Mouse (Mus musculus) heart, adult 18-20 months (tissue): ENCODE results near the gene Ptgs1. TPM values are rescaled to one million over a fixed set of nuclear protein-coding genes. Genes with fewer than 3 reads are reported as not detected.
A peak's percentile ranks its signal among the peaks of the same experiment; 100 is the strongest.

Source experiments
- DNase-seq, 2 experiments: peaks; one replicate each; pipeline ENCODE4 v3.0.0; 2021 to 2022; ENCODE audit warnings: mixed read lengths in 1 of 2
- total RNA-seq, 2 experiments: library from RNA; stranded (reverse); gene quantifications; 2 replicates each; pipeline ENCODE4 v1.2.3; 2021

Gene Ptgs1
- total RNA-seq, 2 experiments from 2014 or later: 12.4 to 16.1 TPM

DNA sequence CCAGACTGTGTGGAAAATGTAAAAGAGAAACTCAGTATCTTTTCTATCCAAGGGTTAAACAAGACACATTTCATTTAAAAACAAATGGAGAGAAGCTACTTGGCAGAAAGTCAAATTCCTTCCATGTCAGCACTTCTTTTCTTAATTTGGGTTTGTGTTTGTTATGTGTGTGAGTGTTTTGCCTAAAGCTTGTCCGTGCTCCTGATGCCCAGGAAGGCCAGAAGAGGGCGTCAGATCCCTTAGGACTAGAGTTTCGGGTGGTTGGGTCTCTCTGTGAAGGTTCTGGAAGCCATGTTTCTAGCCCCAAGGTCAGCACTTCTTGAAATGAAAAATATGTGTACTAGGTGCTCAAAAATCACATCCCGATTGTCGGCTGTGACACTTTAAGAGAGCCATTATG is 15.8 kb upstream of the Ptgs1 start:
- DNase-seq: no peak

DNA sequence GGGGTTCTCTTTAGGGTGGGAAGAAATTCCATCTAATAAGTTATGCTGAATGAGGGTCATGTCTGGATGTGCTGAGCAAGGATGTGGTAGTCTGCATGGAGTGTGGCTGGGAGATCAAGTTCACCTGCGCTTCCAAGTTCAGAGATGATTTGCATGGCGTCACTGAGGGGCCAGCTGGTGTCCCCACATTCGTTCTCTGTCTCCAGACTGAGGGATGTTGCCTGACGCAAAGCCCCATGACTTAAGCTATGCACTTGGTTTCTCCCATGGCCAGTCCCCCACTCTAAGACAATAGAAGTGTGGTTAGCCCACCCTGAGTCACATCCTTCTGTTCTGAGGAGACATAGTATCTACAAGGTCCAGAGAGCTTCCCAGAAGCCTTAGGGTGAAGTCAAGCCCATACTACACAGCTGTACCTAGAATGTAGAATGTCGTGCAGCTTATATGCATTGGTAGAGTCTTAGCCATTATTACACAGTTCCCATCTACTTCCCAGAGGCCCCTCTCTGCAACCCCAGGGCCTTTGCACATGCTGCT is 15.0 kb upstream of the Ptgs1 start:
- no peak for DNase-seq

DNA sequence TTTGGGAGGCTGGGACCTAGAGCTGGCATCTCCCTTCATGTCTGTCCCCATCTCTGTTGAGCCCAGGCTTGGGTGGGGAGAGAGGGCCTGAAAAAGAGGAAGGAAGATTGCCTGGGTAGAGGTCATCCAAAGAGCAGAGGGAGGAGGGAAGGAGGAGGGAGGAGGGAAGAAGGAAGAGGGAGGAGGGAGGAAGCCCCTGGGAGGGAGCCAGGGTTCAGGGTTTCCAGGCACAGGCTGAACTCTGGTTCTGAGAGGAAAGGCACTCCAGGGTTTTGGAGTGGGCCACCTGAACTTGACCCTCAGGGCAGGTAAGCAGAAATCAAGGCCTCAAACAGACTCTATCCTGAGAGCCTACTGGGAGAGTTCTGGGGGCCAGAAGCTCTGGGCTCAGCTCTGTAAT is 13.7 kb upstream of the Ptgs1 start:
- DNase-seq: peak in 1 of 2 experiments; percentile 69

DNA sequence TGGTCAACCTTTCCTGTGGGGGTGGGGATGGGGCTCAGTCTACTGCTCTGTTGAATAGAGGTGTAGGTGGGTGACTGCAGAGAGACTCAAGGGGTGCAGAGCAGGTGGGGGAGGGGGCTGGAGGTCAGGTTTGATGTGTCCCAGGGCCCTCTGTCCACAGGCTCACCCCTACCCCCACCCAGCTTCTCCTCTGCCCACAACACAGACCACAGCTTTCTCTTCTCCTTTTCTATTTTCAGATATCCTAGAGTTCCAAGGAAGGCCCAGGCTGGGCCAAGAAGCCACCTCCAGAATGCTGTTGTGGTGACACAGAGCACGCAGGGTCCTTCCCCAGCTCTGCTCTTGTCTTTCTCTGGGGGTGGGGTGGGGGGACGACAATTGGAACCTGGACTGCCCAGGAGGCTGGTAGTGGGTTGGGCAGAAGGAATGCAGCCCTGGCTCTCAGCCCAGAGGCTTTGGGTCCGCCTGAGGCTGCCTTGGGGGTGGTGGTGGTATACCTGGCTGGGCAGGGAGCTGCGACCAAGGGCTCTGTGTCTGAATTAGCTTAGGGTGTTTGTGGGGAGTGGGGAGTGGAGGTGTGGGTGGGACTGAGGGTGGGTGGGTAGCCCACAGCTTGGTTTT is 13.2 kb upstream of the Ptgs1 start:
- peak in 1 of 2 experiments; percentile 60 for DNase-seq

DNA sequence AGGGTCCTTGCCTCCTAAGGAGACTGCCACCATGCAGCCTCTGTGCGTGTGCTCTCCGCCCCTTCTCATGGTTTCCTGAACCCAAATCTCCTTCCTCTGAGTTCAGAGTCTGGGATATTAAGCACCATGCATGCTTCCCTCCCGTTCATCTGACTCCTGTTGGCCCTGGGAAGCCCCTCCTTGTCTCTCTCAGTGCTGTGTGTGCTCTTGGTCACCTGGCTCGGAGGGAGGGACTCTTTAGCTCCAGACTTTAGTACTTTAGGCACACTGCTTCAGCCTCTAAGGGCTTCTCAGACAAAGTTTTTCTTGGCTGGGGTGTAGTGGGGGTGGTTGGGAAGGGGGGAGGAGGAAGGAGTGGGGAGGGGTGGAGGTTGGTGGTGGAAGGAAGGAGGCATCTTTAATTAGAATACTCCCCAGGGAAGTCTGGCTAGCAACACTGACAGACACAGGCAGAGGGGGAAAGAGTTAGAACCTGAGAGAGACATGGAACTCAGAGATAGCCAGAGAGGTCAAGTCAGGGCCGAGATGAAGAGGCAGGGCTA is 12.5 kb upstream of the Ptgs1 start:
- no peak for DNase-seq

DNA sequence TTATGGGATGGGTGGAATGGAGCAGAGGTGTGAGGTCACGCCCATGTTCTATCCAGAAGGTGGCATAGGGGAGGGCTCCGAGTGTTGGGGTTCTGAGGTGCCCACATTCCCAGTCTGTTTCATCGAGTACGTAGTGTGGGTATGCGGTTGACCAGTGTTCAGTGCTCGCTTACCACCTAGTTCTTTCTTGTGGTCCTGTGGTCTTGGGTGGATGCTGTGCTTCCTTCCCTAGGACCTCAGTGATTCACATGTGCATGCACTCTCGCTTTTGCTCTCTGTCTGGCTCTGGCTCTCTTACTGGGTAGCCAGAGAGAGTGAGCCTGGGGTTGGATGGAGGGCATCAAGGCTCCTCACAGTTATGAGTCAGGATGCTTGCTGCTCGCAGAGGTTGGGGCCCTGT is 10.1 kb upstream of the Ptgs1 start:
- DNase-seq: no peak

DNA sequence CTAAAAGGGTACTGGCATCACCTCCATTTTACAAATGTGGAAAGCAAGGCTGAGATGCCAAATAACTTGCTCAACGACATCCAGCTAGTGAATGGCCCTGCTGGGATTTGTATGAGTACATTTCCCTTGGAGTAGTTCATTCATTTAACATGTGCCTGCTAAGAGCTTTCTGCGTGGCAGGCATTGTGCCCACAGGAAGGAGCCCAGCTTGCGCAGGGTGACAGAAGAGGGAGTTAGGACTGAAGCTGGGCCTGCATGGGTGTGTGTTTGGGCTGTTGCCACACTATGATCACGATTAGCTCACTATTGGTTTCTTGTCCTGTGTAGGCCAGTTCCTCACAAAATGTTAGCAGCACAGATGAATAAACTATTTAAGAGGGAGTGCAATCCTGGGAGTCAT is 9.3 kb upstream of the Ptgs1 start:
- DNase-seq: no peak

DNA sequence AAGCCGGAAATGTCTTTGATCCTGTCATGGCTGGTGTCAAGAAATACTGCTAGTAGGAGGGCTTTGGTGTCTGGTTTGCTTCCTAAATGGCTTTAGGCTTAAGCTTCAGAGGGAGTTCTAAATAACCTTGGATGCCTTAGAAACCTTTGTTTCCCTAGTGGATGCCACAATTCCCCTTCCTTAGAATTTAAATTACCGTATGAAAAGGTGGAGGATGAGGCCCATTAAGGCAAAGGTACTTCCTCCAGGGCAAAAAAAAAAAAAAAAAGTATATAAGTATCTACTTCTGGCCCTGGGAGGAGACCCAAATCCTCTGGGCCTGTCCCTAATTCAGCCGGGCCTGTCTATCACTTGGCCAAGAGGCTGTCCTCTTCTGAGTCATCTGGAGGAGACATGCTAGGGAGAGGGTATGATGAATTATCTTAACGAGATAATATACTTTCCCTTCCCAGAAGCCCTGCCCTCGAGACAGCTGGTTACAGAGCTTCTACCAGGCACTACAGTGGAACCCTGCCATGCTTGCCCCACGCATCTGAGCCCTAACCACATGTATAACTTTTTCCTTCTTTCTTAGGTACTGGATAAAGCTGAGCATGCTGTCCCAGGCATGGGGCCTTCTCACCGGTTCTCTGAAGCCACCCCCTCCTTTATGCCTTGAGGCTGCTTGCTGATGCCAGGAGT is 7.9 kb upstream of the Ptgs1 start:
- no peak for DNase-seq

DNA sequence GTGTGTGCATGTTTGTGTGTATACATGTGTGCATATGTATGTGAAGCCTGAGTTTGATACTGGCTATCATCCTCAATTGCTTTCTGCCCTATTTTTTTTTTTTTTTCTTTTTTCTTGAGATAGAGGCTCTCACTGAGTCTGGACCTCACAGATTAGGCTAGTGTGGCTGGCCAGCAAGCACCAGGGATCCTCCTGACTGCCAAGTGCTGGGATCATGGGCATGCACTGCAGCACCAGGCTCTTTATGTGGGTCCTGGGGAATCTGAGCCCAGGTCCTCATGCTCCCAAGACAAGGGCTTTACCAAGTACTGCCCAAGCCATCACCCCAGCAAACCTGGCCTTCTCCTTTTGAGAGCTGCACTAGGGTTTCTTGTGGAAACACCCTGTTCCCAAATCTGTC is 6.8 kb upstream of the Ptgs1 start:
- no peak for DNase-seq

DNA sequence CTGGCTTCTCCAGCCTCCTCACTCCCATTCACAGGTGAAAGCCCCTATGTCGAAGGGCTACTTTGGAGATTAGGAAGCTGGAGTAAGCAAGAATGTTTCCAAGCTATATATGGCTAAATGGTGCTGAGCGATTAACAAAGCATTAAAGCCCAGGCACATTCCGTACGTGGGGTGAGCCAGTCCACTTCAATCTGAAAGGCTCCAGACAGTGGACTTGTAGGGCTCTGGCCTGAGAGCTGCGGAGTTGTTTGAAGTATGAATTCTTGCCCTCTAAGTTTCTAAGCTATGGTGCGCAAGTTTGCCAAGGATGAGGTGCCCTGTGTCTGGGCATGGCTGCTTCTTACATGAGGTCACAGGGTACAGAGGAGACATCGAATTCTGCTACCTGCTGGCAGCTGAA is 6.1 kb upstream of the Ptgs1 start:
- no peak for DNase-seq

DNA sequence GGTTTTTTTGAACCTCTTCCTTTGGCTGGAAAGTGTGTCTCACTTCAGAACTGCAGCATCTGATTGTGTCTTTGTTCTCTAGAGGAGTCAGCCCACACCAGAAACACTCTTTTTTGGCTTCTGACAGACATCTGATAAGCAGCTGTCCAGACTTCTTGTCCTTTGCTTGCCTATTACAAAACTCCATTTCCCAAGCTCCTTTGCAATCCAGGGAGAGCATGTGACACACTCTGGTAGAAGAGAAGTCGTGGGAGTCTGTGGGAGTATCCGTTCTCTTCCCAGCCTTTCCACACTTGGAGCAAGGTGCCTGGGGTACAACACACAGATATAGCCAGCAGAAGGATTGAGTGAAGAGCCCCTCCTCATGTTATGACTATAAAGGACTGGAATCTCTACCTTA is 5.6 kb upstream of the Ptgs1 start:
- DNase-seq: no peak

DNA sequence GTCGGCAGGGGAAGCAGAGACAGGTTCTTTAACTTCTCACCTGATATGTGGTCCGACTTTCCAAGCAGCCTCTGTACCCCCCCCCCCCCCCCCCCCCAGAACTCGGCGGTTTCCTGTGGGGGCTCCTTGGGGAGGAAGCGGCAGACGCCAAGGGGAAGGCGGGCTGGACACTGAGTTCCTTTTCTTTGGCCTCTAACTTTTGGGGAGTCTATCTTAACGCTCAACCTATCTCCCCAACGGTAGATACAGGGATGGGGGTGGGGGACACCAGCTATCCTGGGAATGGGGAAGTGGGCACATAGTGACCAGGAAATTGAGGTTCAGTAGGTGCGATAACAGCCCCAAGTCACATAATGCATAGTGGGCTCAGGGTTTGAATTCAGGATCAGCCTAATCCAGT is 741 bp downstream of the Ptgs1 start:
- peak in 1 of 2 experiments; percentile 64 for DNase-seq

DNA sequence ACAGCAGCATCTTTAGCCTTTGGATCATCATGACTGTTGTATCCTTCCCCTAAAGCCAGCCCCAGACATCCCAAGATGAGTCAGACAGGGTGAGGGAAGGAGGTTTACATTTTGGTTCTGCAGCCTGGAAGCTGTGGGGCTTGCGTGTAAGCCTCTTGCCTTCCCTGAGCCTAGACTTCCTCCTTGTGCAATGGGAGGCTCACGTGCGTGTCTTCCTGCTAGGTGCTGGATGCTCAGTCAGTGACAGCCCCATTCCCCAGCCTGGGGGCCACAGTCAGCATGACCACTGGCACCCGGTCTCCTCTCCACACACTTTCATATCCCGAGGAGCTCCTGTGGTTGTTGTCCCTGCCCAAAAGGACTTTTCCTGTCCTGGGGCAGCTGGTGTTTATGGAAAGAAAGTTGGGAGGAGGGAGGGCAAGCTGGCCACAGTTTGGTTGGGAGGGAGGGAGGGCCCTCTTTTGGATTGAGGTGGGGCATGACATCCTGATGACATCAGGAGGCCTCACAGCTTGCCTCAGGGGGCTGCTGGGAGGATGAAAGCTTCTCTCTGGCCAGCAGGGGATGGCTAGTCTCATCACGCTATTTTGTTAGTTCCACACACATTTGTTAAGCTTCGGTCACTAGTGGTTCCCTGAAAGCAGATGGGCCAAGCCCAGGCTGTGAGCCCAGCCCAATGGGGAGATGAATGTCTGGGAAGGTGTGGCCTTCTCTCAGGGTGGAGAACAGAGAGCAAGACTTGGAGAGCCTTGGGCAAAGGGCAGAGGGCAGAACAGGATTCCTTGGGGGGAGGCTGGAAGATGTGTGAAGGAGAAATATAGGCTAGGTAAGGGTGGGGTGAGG is 4.5 kb downstream of the Ptgs1 start:
- DNase-seq: no peak

DNA sequence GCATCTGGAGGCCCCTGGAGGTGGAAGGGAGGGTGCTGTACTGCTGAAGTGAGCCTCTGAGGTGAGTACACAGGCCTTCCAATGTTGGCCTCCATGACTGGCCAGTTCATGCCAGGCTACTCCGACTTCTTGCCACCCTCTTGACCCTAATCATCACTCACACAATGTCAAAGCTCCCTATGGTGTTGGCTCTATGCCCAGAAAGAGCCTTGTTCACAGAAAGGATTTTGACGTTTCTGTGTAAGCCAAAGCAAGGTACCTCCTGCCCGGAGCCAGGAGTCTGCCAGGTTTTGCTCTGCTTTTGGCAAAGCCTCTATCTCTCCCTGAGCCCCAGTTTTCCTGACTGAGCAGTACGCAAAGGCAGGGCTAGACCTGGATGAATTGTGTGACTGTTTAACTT is 5.7 kb downstream of the Ptgs1 start:
- DNase-seq: peak; percentile 72 to 88

DNA sequence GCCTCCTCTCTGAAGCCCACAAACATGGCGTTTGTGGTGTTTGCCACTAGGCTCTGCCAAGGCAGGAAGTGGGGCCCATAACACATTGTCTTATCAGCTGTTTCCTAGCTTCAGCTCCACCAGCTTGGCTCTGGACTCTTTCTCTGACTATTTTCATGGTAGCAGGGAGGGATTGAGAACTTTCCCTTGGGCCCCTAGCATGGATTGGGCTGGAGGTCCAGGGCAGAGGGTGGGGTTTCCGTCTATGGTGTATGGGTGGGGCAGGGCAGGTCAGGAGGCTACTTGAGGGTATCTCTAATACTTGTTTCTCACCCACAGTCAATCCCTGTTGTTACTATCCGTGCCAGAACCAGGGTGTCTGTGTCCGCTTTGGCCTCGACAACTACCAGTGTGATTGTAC is 6.7 kb downstream of the Ptgs1 start:
- no peak for DNase-seq

DNA sequence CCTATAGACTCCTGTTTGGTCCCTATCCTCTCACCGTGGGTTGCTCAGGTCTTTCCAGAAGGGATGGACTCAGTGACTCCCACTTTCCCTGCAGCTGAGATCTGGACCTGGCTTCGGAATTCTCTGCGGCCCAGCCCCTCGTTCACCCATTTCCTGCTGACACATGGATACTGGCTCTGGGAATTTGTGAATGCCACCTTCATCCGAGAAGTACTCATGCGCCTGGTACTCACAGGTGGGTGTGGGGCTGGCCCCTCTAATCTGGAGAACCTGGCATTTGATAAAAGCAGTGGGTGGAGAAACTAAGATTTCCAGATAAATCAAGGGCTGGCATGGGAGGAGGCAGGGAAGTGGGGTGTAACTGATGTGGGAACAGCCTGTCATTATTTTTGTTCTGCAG is 7.3 kb downstream of the Ptgs1 start:
- DNase-seq: no peak

DNA sequence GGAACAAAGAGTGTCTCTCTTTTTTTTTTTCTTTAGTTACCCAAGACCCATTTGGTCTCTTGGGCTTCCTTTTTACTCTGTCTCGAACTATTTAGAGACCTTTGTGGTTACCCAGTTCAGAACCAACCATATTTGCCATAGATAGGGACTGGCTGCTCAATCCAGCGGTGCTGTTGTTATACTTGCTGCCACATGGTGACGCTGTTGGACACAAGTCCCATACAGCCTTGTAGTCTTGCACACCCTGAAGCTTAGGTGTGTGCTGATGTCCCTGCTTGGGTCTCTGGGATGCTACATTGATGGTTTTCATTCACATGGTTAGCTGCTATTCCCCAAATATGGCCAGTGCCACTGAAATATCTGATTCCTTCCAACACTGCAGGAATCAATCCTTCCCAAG is 8.2 kb downstream of the Ptgs1 start:
- DNase-seq: no peak

DNA sequence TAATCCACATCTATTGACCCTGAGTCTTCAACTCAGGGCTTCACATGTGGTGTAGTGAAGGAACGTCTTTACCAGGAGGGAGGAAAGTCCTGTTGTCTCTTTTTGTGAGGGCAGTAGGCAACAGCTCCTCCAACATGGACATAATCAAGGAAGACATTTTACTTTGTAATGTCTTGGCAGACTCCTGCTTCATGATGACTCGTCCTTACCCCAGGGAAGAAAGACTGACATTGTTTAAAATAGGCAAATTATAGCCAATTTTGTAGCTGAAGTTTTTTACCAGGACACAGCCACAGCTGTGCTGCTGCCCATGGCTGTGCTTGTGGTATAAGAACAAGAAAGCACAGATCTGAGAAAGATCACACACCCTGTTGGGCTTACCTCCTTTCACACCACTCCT is 8.7 kb downstream of the Ptgs1 start:
- DNase-seq: no peak

DNA sequence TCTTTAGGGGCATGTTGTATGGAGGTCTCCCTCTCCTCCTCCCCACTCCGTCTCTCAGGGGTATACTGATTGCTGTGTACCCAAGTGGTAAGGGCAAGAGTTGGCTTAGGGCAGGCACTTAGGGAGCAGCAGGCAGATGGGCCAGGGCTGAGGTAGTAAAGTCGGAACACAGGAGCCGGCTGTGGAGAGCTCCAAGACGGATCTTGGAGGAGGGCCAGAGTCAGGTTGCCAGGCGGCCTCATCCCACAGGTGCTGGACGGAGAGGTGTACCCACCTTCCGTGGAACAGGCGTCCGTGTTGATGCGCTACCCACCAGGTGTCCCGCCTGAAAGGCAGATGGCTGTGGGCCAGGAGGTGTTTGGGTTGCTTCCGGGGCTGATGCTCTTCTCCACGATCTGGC is 12.3 kb downstream of the Ptgs1 start:
- no peak for DNase-seq

DNA sequence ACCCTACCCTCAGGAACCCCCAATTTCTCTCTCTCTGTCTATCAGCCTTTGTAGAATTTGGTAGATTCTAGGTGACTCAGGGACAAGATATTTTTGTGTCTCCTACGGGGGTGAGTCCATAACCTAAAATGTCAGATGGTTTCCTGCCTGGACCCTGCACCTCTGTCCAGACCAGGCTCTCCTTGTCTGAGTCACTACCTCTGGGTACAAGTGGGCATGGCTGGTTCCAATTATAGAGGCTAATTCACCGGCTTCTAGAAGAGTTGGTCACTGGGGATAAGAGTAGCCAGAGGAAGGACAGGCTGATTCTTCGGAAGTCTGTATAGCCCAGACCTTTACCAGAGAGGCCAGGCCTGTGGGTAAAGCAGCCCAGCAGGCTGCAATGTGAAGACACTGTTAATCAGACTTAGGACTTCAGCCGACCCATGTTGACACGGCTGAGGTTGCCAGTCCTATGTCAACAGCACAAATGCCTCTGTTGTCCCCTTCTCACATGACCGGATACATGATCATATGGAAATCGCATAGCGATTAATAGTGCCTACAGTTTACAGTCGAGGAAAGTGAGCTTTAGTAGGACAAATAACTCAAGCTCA is 13.2 kb downstream of the Ptgs1 start:
- DNase-seq: no peak

DNA sequence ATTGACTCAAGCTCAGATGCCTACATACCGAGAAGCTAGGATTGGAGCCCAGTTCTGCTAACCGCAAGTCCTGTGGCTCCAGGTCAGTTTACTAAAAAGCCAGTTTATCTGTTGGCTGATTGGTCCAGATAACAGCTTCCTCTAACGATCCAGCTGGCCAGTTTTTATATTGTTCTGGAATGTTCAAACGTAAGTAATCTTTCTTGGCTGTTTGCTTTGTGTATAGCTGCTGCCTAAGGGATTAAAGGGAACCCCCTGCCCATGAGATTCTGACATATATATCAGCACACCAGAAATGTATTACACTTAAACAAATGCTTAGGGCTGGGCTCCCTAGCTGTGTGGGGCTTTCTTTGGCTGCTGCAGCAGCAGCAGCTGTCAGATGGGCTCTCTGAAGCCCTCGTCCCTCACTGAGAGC is 13.7 kb downstream of the Ptgs1 start:
- DNase-seq: no peak

DNA sequence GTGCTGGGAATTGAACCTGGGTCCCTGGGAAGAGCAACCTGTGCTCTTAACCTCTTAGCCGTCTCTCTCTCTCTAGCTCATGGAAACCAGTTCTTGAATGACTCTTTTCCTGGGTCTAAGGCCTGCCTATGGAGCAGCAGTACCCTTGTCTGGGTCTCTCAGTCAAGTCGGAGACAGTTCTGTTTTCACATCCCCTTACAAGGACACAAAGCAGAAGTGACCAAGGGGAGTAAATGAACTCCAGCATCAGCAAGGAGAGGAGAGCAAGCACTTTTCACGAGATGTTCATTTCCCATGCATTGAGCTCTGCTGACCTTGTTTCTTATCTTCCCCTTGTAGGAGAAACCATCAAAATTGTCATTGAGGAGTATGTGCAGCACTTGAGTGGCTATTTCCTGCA is 14.5 kb downstream of the Ptgs1 start:
- no peak for DNase-seq

DNA sequence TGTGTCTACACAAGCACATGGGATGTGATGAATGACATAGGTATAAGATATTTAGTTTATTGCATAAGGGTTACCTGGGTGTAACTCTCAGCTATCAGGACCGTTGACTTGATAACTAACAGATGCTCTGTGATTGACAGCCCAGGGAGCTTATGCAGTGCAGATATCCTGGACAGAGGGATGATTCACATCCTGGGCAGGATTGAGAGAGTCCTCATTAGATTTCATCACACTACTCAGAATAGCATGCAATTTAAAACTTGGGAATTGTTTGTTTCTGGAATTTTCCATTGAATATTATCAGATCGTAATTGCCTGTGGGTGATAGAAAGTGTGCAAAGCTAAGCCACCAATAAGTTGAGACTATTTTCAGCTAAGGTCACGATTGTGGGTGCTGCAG is 17.7 kb downstream of the Ptgs1 start:
- DNase-seq: no peak
